Mouse (Mus musculus) cerebellum, adult 2 months (tissue): ENCODE results near the gene 1700037H04Rik. TPM values are rescaled to one million over a fixed set of nuclear protein-coding genes. Genes with fewer than 3 reads are reported as not detected.

ENCODE experiments used
- DNase-seq, 2 experiments: peaks; one replicate each; pipeline ENCODE4 v3.0.0; 2021
- H3K27ac ChIP-seq: fragments of 200-500 bp; 2 replicates; pipeline ENCODE4 v1.5.1; 2012; ENCODE audit warnings: low read length, control low read depth, inconsistent platforms; ENCODE audit not compliant: insufficient read depth
- H3K27me3 ChIP-seq: fragments of 200-500 bp; 2 replicates; pipeline ENCODE4 v1.6.1; 2012; ENCODE audit warnings: inconsistent platforms, mild to moderate bottlenecking, low read length, moderate library complexity; ENCODE audit not compliant: control insufficient read depth, insufficient read depth
- H3K4me1 ChIP-seq: fragments of 200-500 bp; 2 replicates; pipeline ENCODE4 v1.6.1; 2011; ENCODE audit warnings: low read length; ENCODE audit not compliant: control insufficient read depth, insufficient read depth
- H3K4me3 ChIP-seq: fragments of 200-500 bp; replicated peaks from 2 replicates; pipeline ENCODE3; 2011; ENCODE audit warnings: mild to moderate bottlenecking, low read depth, low read length, control low read depth; ENCODE audit not compliant: insufficient read depth
- CTCF ChIP-seq: fragments of 200-500 bp; IDR thresholded peaks from 2 replicates; pipeline ENCODE4 v1.5.1; 2011; ENCODE audit warnings: low read depth, mild to moderate bottlenecking, control low read depth, low read length, moderate library complexity, borderline replicate concordance; ENCODE audit not compliant: insufficient read depth
- POLR2A ChIP-seq: fragments of 200-500 bp; IDR thresholded peaks from 2 replicates; pipeline ENCODE4 v1.6.1; 2011; ENCODE audit warnings: low read length, control low read depth, borderline replicate concordance; ENCODE audit not compliant: insufficient read depth
- WGBS: fragments of 180-500 bp; shearing (Covaris S2); methylation state at CpG from one replicate; pipeline ENCODE4 v1.1.7; 2018; 5-methylcytosine and 5-hydroxymethylcytosine counted together
- polyA plus RNA-seq: library from polyadenylated mRNA; depleted of rRNA; stranded (reverse); fragments of >200 nt; gene quantifications from 2 replicates; pipeline ENCODE4 v1.2.3, GENCODE M21; 2012

Gene 1700037H04Rik
- polyA plus RNA-seq, 1 experiment: 143 TPM

DNA sequence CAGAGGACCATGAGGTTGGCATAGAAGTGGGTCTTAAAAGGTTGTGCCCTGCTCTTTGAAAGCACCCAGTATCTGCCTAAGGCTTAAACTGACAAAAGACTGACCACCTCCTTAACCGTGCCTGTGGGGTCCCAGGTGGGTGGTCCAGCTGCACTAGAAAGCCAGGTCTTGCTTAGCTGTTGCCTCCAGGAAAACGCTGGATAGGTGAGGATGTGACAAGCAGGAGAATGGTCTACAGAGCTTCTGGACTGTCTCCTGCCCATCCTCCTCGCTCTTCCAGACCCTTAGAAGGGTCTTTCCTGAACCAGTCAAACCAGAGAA, 27.7 kb upstream of the 1700037H04Rik start:
- Histone ChIP-seq H3K27ac (no peak overlapping the region), H3K27me3 (no peaks in the 10 kb centered on the region), H3K4me1 (peaks cover 6% of the 10 kb centered on the region; the same call in 1 of the 2 replicates), H3K4me3 (peak overlapping the region; percentile 92)
- WGBS: 41% methylated on average over 3 of the region's 3 CpGs
- TF ChIP-seq POLR2A: no peak
- no peak for TF ChIP-seq CTCF
- no peak for DNase-seq

DNA sequence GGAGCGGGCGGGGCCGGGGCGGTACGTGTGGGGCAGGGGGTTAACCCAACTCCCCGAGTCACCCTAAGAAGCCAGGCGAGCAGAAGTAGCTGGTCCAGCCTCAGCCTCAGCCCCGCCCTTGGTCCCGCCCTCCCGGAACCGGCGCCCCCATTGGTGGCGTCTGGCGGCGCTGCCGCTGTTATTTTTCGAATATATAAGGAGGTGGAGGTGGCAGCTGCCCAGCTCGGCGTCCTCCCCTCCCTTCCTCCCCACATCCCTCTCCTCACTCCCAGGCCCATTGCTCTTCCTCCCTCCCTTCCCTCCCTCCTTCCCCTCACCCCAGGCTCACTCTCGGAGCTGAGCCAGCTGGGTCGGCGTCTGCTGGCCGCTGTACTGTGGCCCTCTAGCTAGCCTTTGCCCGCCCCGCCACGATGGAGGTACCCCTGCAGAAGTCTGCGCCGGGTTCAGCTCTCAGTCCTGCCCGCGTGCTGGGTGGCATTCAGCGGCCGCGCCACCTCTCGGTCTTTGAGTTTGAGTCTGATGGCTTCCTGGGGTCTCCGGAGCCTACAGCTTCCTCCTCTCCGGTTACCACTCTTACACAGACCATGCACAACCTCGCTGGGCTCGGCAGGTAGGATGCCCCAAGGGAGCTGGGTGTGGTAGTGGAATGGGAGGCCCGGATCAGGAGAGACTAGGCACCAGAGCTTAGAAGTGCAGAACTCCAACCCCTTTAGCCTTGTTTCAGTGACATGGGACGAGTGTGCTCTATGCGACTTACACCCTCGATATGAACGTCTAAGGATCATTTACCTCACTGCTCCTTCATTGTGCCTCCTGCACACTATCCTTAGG, 27.1 kb upstream of the 1700037H04Rik start, which contains the start of the genes Cdc25b and Spef1:
TSS of gene Cdc25b (plus strand) at position 179 of the 831 bp plus-strand sequence.
TSS of gene Spef1 (minus strand) at position 512 of the 831 bp plus-strand sequence.
- Histone ChIP-seq H3K27me3 (no peaks in the 10 kb centered on the region), H3K4me3 (peak within 1 kb of the TSS; percentile 92), H3K27ac (peak within 1 kb of the TSS; percentile 52), H3K4me1 (peaks cover 6% of the 10 kb centered on the region; the same call in 1 of the 2 replicates)
- WGBS: 1% methylated on average over 43 of the region's 43 CpGs
- peak; percentile 86 for DNase-seq
- TF ChIP-seq CTCF: no peak
- TF ChIP-seq POLR2A: peak; percentile 41; the same call in 1 of the 2 replicates

DNA sequence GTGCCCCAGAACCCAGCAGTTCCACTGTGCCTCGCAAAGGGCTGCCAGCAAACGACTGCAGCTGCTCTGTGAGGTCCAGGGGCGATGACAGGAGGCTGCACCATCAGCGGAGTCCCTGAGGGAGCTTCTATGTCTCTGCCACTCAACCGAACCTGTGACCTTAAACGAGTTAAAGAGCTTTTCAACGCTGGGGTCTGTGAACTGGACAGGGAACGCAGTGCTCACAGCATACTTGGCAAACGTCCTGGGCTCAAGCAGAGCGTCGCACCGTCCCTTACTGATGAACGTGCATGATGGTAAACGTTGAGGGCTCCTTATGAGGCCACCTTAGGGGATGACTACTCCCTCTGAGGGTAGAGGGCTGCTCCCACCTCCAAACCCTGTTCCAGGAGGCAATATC, 26.5 kb upstream of the 1700037H04Rik start:
- H3K27ac ChIP-seq: peak overlapping the region; percentile 38; the same call in 1 of the 2 replicates
- peak overlapping the region; percentile 92 for H3K4me3 ChIP-seq
- H3K27me3 ChIP-seq: no peaks in the 10 kb centered on the region
- WGBS: 1% methylated on average over 14 of the region's 14 CpGs
- no peak for DNase-seq
- H3K4me1 ChIP-seq: peaks cover 6% of the 10 kb centered on the region; the same call in 1 of the 2 replicates
- TF ChIP-seq POLR2A (no peak), CTCF (no peak)

DNA sequence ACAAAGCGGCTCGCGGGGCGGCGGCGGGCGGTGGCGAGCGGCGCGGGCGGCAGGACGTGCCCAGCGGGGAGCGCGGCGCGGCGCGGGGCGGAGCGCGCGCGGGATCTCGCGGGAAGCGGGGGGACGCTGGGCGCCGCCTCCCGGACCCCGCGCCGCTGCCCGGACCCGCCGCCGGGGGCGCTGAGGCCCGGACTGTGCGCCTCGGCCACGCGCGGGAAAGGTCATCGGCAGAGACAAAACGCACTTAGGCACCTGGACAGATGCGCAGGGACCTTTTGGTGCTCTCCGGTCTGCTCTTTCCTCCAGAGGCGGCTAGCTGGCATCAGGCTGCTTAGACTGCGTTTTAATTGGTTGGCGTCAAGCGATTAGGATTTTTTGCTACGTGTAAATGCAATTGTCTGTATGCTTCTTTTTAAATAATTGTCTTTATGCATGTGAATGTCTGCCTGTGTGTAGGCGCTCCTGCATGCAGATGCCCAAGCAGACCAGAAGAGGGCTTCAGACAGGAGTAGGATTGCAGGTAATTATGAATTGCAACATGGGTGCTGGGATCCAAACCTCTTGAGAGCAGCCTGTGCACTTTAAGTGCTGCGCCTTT, 20.2 kb upstream of the 1700037H04Rik start, which contains the start of gene Cenpb:
TSS of gene Cenpb (minus strand) at position 78 of the 598 bp plus-strand sequence.
- Histone ChIP-seq H3K27ac (peak within 1 kb of the TSS; percentile 80), H3K27me3 (no peaks in the 10 kb centered on the region), H3K4me1 (peaks cover 15% of the 10 kb centered on the region), H3K4me3 (peak within 1 kb of the TSS; percentile 95)
- TF ChIP-seq POLR2A (peak; percentile 76), CTCF (peak; percentile 56; the same call in 1 of the 2 replicates)
- DNase-seq: peak; percentile 87 to 88
- 3% methylated on average over 56 of the region's 57 CpGs for WGBS

DNA sequence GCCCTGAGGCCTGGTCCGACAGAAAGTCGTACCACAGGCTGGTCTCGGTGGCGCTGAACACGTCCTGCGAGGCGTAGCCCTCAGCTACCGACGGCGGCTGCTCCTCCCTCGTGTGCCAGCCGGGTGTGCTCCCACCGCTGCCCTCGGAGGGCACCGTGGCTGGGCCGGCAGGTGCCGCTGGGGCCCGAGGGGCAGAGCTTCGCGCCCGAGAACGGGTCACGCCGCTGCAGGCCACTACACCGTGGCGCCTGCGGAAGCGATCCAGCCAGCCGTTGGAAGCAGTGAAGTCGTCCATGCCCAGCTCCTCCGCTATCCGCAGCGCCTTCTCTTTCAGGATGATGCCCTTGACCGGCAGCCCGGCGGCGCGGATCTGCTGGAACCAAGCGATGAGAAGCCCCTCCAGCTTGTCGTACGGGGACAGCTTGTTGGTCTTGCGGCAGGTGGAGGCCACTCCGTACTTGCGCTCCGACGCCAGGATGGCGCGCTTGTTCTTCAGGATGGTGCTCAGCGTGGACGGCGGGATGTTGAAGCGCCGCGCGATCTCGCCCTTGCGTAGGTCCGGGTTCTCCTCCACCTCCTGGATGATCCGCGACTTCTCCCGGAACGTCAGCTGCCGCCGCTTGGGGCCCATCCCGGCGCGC, 19.5 kb upstream of the 1700037H04Rik start:
- TF ChIP-seq POLR2A: no peak
- TF ChIP-seq CTCF: no peak
- under 1% methylated on average over 67 of the region's 67 CpGs for WGBS

DNA sequence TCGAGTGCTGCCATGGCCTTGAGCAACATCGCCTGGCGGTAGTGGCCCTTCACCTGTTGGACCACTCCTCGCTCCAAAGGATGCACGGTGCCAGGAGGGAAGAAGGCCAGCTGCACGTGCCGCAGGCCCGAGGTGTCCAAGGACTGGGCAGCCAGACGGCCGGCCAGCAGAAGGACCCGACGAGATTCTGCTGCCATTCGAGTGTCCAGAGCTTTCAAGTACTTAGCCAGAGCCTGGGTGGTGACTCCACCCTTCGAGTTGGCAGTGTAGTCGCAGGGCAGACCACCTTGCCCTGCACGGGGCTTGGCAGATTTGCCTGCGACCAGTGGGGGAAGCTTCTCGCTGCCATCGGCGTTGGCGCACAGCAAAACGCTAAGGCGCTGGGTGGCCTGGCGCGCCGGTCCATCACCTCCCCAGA, 19.0 kb upstream of the 1700037H04Rik start:
- DNase-seq: peak in 1 of 2 experiments; percentile 40
- peak overlapping the region; percentile 65 for H3K4me3 ChIP-seq
- 4% methylated on average over 26 of the region's 26 CpGs for WGBS
- H3K4me1 ChIP-seq: peaks cover 15% of the 10 kb centered on the region
- H3K27ac ChIP-seq: no peak overlapping the region
- TF ChIP-seq POLR2A: no peak
- no peak for TF ChIP-seq CTCF
- H3K27me3 ChIP-seq: no peaks in the 10 kb centered on the region

More for the DNA sequence above, 19.5 kb upstream of the 1700037H04Rik start:
- peak overlapping the region; percentile 65 for H3K4me3 ChIP-seq
- H3K27me3 ChIP-seq: no peaks in the 10 kb centered on the region
- peak; percentile 70 to 75 for DNase-seq
- H3K27ac ChIP-seq: peak overlapping the region; percentile 15
- peaks cover 15% of the 10 kb centered on the region for H3K4me1 ChIP-seq

DNA sequence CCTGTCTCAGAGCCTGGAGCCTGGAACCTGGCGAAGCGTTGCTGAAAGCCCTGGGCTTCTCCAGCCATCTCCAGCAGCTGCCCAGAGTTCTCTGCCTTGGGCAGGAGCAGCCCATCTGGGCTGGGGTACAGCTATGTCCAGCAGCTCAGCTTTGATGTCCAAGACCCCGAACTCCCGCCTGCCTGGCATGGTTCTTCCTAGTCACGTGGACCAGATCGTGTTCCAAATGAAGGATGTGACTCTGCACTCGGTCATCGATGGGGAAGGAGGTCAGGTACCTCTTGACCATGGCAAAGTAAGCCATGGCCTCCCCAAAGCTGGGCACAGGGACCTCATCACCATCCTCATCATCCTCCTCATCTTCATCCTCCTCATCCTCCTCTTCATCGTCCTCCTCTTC, 18.1 kb upstream of the 1700037H04Rik start:
- peak in 1 of 2 experiments; percentile 23 for DNase-seq
- Histone ChIP-seq H3K4me1 (peaks cover 15% of the 10 kb centered on the region), H3K27me3 (no peaks in the 10 kb centered on the region), H3K4me3 (peak overlapping the region; percentile 51), H3K27ac (0 out of 2 replicates have a peak overlapping the region, but pooled peaks have one; percentile 15)
- TF ChIP-seq POLR2A (no peak), CTCF (no peak)
- 20% methylated on average over 9 of the region's 9 CpGs for WGBS
